Mouse (Mus musculus): ENCODE measurements around the gene Dgkg. TPM values are rescaled to one million over a fixed set of nuclear protein-coding genes. Genes with fewer than 3 reads are reported as not detected.

The Dgkg gene
- polyA plus RNA-seq, 1 experiment from 2014 or later: 0.47 TPM

- H3K4me3 ChIP-seq (ENCODE audit: low read depth, low read length): no peak overlapping the region
- peaks cover 8% of the 10 kb centered on the region; the same call in 1 of the 2 replicates for H3K4me1 ChIP-seq (replicated peaks; ENCODE audit: control insufficient read depth, insufficient read depth, low read length)
- H3K4me2 ChIP-seq (ENCODE audit: low read depth, low read length, severe bottlenecking): no peak overlapping the region
- peaks cover 42% of the 10 kb centered on the region for H3K27me3 ChIP-seq (ENCODE audit: control insufficient read depth, insufficient read depth, low read length)
- no peaks in the 10 kb centered on the region for H3K9me3 ChIP-seq (ENCODE audit: control insufficient read depth, low read length)
- ATAC-seq (replicated peaks; ENCODE audit: low FRiP score) (no peak), DNase-seq (ENCODE audit: low spot score) (no peak)
- H3K27ac ChIP-seq (ENCODE audit: low read depth, low read length): no peak overlapping the region
- H3K36me3 ChIP-seq (ENCODE audit: control insufficient read depth, insufficient read depth, low read length): no peaks in the 10 kb centered on the region
- H3K9ac ChIP-seq (ENCODE audit: low read length): no peak overlapping the region
- WGBS: 42% methylated on average over 5 of the region's 5 CpGs
Observed at GRCm38 (mm10) chr16:22434530-22434929, 222.5 kb downstream of the Dgkg start.

- DNase-seq (ENCODE audit: low spot score): no peak
- Histone ChIP-seq H3K27ac (ENCODE audit: low read depth, low read length) (no peak overlapping the region), H3K9ac (ENCODE audit: low read length) (no peak overlapping the region), H3K4me2 (ENCODE audit: low read depth, low read length, severe bottlenecking) (peak overlapping the region; percentile 21; the same call in 1 of the 2 replicates), H3K4me1 (replicated peaks; ENCODE audit: control insufficient read depth, insufficient read depth, low read length) (peaks cover 9% of the 10 kb centered on the region; the same call in 1 of the 2 replicates), H3K9me3 (ENCODE audit: control insufficient read depth, low read length) (no peaks in the 10 kb centered on the region), H3K36me3 (ENCODE audit: control insufficient read depth, insufficient read depth, low read length) (no peaks in the 10 kb centered on the region), H3K4me3 (ENCODE audit: low read depth, low read length) (no peak overlapping the region), H3K27me3 (ENCODE audit: control insufficient read depth, insufficient read depth, low read length) (peaks cover 42% of the 10 kb centered on the region)
- ATAC-seq (replicated peaks; ENCODE audit: low FRiP score): no peak
- 12% methylated on average over 12 of the region's 12 CpGs for WGBS
Observed at GRCm38 (mm10) chr16:22433944-22434343, 223.1 kb downstream of the Dgkg start.

GRCm38 (mm10) chr16:22431773-22432172, 225.2 kb downstream of the Dgkg start:
- DNase-seq (ENCODE audit: low spot score) (no peak), ATAC-seq (replicated peaks; ENCODE audit: low FRiP score) (no peak)
- no peak overlapping the region for H3K9ac ChIP-seq (ENCODE audit: low read length)
- no peaks in the 10 kb centered on the region for H3K9me3 ChIP-seq (ENCODE audit: control insufficient read depth, low read length)
- H3K36me3 ChIP-seq (ENCODE audit: control insufficient read depth, insufficient read depth, low read length): no peaks in the 10 kb centered on the region
- H3K4me3 ChIP-seq (ENCODE audit: low read depth, low read length): no peak overlapping the region
- no peak overlapping the region for H3K27ac ChIP-seq (ENCODE audit: low read depth, low read length)
- peaks cover 33% of the 10 kb centered on the region for H3K27me3 ChIP-seq (ENCODE audit: control insufficient read depth, insufficient read depth, low read length)
- WGBS: 89% methylated on average over 12 of the region's 12 CpGs
- H3K4me2 ChIP-seq (ENCODE audit: low read depth, low read length, severe bottlenecking): no peak overlapping the region
- peaks cover 13% of the 10 kb centered on the region; the same call in 1 of the 2 replicates for H3K4me1 ChIP-seq (replicated peaks; ENCODE audit: control insufficient read depth, insufficient read depth, low read length)

- WGBS: 74% methylated on average over 2 of the region's 2 CpGs
- Histone ChIP-seq H3K27ac (ENCODE audit: low read depth, low read length) (no peak overlapping the region), H3K9me3 (ENCODE audit: control insufficient read depth, low read length) (no peaks in the 10 kb centered on the region), H3K4me3 (ENCODE audit: low read depth, low read length) (no peak overlapping the region), H3K36me3 (ENCODE audit: control insufficient read depth, insufficient read depth, low read length) (no peaks in the 10 kb centered on the region), H3K27me3 (ENCODE audit: control insufficient read depth, insufficient read depth, low read length) (peaks cover 31% of the 10 kb centered on the region), H3K4me2 (ENCODE audit: low read depth, low read length, severe bottlenecking) (no peak overlapping the region), H3K4me1 (replicated peaks; ENCODE audit: control insufficient read depth, insufficient read depth, low read length) (peaks cover 13% of the 10 kb centered on the region; the same call in 1 of the 2 replicates), H3K9ac (ENCODE audit: low read length) (no peak overlapping the region)
- DNase-seq (ENCODE audit: low spot score) (no peak), ATAC-seq (replicated peaks; ENCODE audit: low FRiP score) (no peak)
Observed at GRCm38 (mm10) chr16:22431335-22431734, 225.7 kb downstream of the Dgkg start.

- DNase-seq (ENCODE audit: low spot score): no peak
- H3K4me1 ChIP-seq (replicated peaks; ENCODE audit: control insufficient read depth, insufficient read depth, low read length): peaks cover 13% of the 10 kb centered on the region; the same call in 1 of the 2 replicates
- WGBS: 64% methylated on average over 16 of the region's 16 CpGs
Observed at GRCm38 (mm10) chr16:22430211-22430951, 226.6 kb downstream of the Dgkg start.

GRCm38 (mm10) chr16:22429377-22429776, 227.6 kb downstream of the Dgkg start:
- DNase-seq (ENCODE audit: low spot score): peak; percentile 59
- no peak overlapping the region for H3K4me3 ChIP-seq (ENCODE audit: low read depth, low read length)
- peak overlapping the region; percentile 53; the same call in 1 of the 2 replicates for H3K27ac ChIP-seq (ENCODE audit: low read depth, low read length)
- WGBS: 2% methylated on average over 8 of the region's 8 CpGs
- peaks cover 13% of the 10 kb centered on the region; the same call in 1 of the 2 replicates for H3K4me1 ChIP-seq (replicated peaks; ENCODE audit: control insufficient read depth, insufficient read depth, low read length)
- peak overlapping the region; percentile 43 for H3K4me2 ChIP-seq (ENCODE audit: low read depth, low read length, severe bottlenecking)
- H3K9ac ChIP-seq (ENCODE audit: low read length): no peak overlapping the region
- no peak for ATAC-seq (replicated peaks; ENCODE audit: low FRiP score)
- no peaks in the 10 kb centered on the region for H3K9me3 ChIP-seq (ENCODE audit: control insufficient read depth, low read length)
- H3K27me3 ChIP-seq (ENCODE audit: control insufficient read depth, insufficient read depth, low read length): peaks cover 15% of the 10 kb centered on the region
- H3K36me3 ChIP-seq (ENCODE audit: control insufficient read depth, insufficient read depth, low read length): no peaks in the 10 kb centered on the region

More at GRCm38 (mm10) chr16:22430211-22430951, 226.6 kb downstream of the Dgkg start:
- Histone ChIP-seq H3K9ac (ENCODE audit: low read length) (peak overlapping the region; percentile 12; the same call in 1 of the 2 replicates), H3K4me3 (ENCODE audit: low read depth, low read length) (no peak overlapping the region), H3K36me3 (ENCODE audit: control insufficient read depth, insufficient read depth, low read length) (no peaks in the 10 kb centered on the region), H3K27ac (ENCODE audit: low read depth, low read length) (no peak overlapping the region), H3K9me3 (ENCODE audit: control insufficient read depth, low read length) (no peaks in the 10 kb centered on the region), H3K4me2 (ENCODE audit: low read depth, low read length, severe bottlenecking) (no peak overlapping the region), H3K27me3 (ENCODE audit: control insufficient read depth, insufficient read depth, low read length) (peaks cover 25% of the 10 kb centered on the region)
- no peak for ATAC-seq (replicated peaks; ENCODE audit: low FRiP score)

GRCm38 (mm10) chr16:22428853-22429341, 228.1 kb downstream of the Dgkg start:
- H3K9me3 ChIP-seq (ENCODE audit: control insufficient read depth, low read length): no peaks in the 10 kb centered on the region
- no peaks in the 10 kb centered on the region for H3K36me3 ChIP-seq (ENCODE audit: control insufficient read depth, insufficient read depth, low read length)
- no peak overlapping the region for H3K9ac ChIP-seq (ENCODE audit: low read length)
- H3K27me3 ChIP-seq (ENCODE audit: control insufficient read depth, insufficient read depth, low read length): peaks cover 14% of the 10 kb centered on the region
- no peak overlapping the region for H3K4me3 ChIP-seq (ENCODE audit: low read depth, low read length)
- peak overlapping the region; percentile 53; the same call in 1 of the 2 replicates for H3K27ac ChIP-seq (ENCODE audit: low read depth, low read length)
- peak overlapping the region; percentile 43 for H3K4me2 ChIP-seq (ENCODE audit: low read depth, low read length, severe bottlenecking)
- H3K4me1 ChIP-seq (replicated peaks; ENCODE audit: control insufficient read depth, insufficient read depth, low read length): peaks cover 10% of the 10 kb centered on the region; the same call in 1 of the 2 replicates
- 0% methylated on average over 9 of the region's 9 CpGs for WGBS
- peak; percentile 92 for DNase-seq (ENCODE audit: low spot score)
- ATAC-seq (replicated peaks; ENCODE audit: low FRiP score): peak; percentile 93

- 84% methylated on average over 7 of the region's 7 CpGs for WGBS
- Histone ChIP-seq H3K4me2 (ENCODE audit: low read depth, low read length, severe bottlenecking) (no peak overlapping the region), H3K4me1 (replicated peaks; ENCODE audit: control insufficient read depth, insufficient read depth, low read length) (peaks cover 8% of the 10 kb centered on the region; the same call in 1 of the 2 replicates), H3K36me3 (ENCODE audit: control insufficient read depth, insufficient read depth, low read length) (no peaks in the 10 kb centered on the region), H3K27ac (ENCODE audit: low read depth, low read length) (no peak overlapping the region), H3K27me3 (ENCODE audit: control insufficient read depth, insufficient read depth, low read length) (peaks cover 10% of the 10 kb centered on the region), H3K9ac (ENCODE audit: low read length) (no peak overlapping the region), H3K9me3 (ENCODE audit: control insufficient read depth, low read length) (no peaks in the 10 kb centered on the region), H3K4me3 (ENCODE audit: low read depth, low read length) (no peak overlapping the region)
- ATAC-seq (replicated peaks; ENCODE audit: low FRiP score) (no peak), DNase-seq (ENCODE audit: low spot score) (no peak)
Observed at GRCm38 (mm10) chr16:22426866-22427265, 230.2 kb downstream of the Dgkg start.
